Mouse (Mus musculus) urinary bladder, postnatal 36 days (tissue): ENCODE measurements around the gene She.

Source experiments
- DNase-seq, 2 experiments: peaks; one replicate each; pipeline ENCODE4 v3.0.0; 2022; ENCODE audit warnings: low spot score in 2 of 2, mixed read lengths in 1 of 2

She gene

GRCm38 (mm10) chr3:89817056-89817455 is 14.1 kb upstream of the She start:
- peak; percentile 21 to 39 for DNase-seq

GRCm38 (mm10) chr3:89818605-89819004 is 12.6 kb upstream of the She start:
- DNase-seq = no peak

- no peak for DNase-seq
Measured at GRCm38 (mm10) chr3:89819897-89820296, 11.3 kb upstream of the She start.

- DNase-seq = no peak
Measured at GRCm38 (mm10) chr3:89820311-89821095, 10.7 kb upstream of the She start.

- no peak for DNase-seq
Measured at GRCm38 (mm10) chr3:89821096-89821513, 10.1 kb upstream of the She start.

- no peak for DNase-seq
Measured at GRCm38 (mm10) chr3:89821548-89822480, 9.4 kb upstream of the She start.

- no peak for DNase-seq
Measured at GRCm38 (mm10) chr3:89823594-89823993, 7.6 kb upstream of the She start.

- no peak for DNase-seq
Measured at GRCm38 (mm10) chr3:89826295-89826694, 4.9 kb upstream of the She start.

GRCm38 (mm10) chr3:89835362-89835761 is 4.2 kb downstream of the She start:
- no peak for DNase-seq

- DNase-seq = no peak
Measured at GRCm38 (mm10) chr3:89842258-89842657, 11.1 kb downstream of the She start.

- no peak for DNase-seq
Measured at GRCm38 (mm10) chr3:89843148-89843547, 12.0 kb downstream of the She start.

- no peak for DNase-seq
Measured at GRCm38 (mm10) chr3:89845814-89846213, 14.6 kb downstream of the She start.

- DNase-seq = no peak
Measured at GRCm38 (mm10) chr3:89847126-89847525, 16.0 kb downstream of the She start.

GRCm38 (mm10) chr3:89847596-89847995 is 16.4 kb downstream of the She start:
- no peak for DNase-seq

GRCm38 (mm10) chr3:89848083-89848482 is 16.9 kb downstream of the She start:
- no peak for DNase-seq

- DNase-seq = no peak
Measured at GRCm38 (mm10) chr3:89853752-89854151, 22.6 kb downstream of the She start.

- no peak for DNase-seq
Measured at GRCm38 (mm10) chr3:89857353-89857752, 26.2 kb downstream of the She start.

GRCm38 (mm10) chr3:89858123-89858522 is 27.0 kb downstream of the She start:
- DNase-seq = no peak

GRCm38 (mm10) chr3:89858888-89859287 is 27.7 kb downstream of the She start:
- no peak for DNase-seq

- DNase-seq = no peak
Measured at GRCm38 (mm10) chr3:89859936-89860335, 28.8 kb downstream of the She start.

GRCm38 (mm10) chr3:89860343-89860742 is 29.2 kb downstream of the She start:
- DNase-seq = no peak

GRCm38 (mm10) chr3:89861070-89861469 is 29.9 kb downstream of the She start:
- peak; percentile 70 to 88 for DNase-seq
